Mouse (Mus musculus) thymus, postnatal 25 days (tissue): ENCODE results near the gene Hba-x.
"Not testable (repeated sequence)": the region's sequence is repeated elsewhere in the genome, so short reads cannot be mapped to it uniquely, and the experiment has no call there.

Experiments
- DNase-seq: peaks from one replicate; pipeline ENCODE4 v3.0.0; 2022

The Hba-x gene

DNA sequence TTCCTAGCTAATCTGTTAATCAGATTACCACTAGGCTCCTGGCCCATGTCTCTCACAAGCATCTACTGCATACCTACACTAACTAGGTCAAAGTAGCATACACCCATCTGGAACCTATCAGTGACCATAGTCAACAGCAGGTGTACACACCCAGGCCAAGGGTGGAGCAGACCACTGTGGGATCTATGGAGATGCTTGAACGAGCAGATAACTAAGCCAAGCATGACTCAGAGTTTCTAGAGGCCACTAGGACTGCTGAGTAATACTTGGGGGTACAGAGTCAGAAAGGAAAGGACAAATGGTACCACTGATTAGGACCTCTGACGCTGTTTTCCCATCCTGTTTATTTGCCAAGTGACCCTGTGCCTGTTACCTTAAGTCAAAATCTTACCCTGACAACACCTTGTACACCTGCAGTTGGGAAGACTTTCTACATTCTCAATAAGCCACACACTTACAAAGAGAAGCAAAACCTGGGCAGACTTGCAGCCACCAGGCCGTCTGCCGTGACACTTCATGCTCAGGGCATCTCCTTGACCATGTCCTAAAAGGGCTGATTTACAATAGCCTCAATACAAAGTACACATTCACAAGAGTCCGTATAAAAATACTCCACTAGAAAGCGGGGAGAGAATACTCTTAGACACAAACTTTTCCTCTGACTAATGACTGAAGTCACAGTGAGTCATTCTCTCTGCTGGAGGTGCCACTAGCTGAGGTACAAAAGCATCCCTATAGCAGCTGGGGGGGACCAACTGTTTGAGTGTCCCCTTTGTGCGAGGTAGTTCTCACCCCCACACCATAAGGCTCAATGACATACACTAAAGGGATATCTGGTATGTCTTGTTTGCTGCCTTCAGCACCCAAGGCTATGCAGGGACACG lies 25.1 kb upstream of the Hba-x start:
- no peak for DNase-seq

DNA sequence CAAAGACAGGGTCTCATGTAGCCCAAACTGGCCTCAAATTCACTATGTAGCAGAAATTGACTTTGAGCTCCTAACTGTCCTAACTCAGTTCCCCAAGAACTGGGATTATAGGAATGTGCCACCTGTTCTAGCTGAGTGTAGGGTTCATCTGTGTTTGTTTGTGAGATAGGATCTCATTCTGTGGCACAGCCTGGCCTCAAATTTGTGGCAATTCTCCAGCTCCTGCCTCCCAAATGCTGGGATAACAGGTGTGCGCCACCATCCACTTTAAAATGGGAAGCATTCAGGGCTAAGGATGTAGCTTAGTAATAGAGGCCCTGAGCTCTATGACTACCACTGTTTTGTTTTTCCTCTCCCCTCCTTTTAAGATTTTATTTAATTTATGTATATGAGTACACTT lies 23.1 kb upstream of the Hba-x start:
- DNase-seq, result no peak

DNA sequence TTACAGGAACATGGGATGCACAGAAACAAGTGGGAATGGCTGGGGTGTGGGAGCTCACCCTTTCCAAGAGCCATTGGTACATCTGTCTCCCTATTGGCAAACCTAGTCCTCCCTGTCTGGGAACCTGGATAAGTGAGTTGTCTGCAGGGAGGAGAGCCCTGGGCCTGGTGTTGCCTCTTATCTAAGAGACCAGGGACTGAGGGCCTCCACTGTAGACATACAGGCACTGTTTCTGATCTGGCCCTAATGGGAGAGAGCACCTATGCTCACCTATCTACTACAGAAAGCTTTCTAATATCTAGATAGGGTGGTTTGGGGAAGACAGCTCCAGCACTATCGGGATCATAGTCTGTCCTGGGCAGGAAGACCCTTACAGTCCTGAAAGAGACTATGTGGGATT lies 20.1 kb upstream of the Hba-x start:
- DNase-seq, result no peak

DNA sequence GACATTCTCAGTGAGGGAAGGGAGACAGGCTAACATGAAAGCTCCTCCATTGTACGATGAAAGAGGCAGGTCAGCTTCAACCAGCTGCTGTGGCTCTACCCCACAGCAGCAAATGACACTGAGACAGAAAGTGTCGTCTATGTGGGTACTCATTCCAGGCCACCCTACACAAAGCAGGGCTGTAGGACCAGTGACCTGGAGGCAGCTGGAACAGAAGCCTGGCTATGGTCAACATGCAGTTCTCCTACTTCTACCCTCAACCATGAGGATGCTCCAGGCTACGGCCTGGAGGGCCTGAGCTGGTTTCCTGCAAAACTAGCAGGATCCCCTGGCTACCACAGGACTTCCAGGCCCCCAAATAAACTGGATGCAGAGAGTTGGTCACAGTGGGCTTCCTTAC lies 19.6 kb upstream of the Hba-x start:
- DNase-seq, result no peak

- no peak for DNase-seq
Measured at GRCm38 (mm10) chr11:32262674-32263415, 13.4 kb upstream of the Hba-x start.

- no peak for DNase-seq
Measured at GRCm38 (mm10) chr11:32265117-32265738, 11.0 kb upstream of the Hba-x start.

GRCm38 (mm10) chr11:32266194-32266593 lies 10.0 kb upstream of the Hba-x start:
- DNase-seq, result no peak

GRCm38 (mm10) chr11:32266776-32267175 lies 9.4 kb upstream of the Hba-x start:
- no peak for DNase-seq

GRCm38 (mm10) chr11:32267188-32267884 lies 8.9 kb upstream of the Hba-x start, which contains the start of gene Nprl3:
Gene Nprl3 (minus strand): TSS chr11:32267707.
- DNase-seq, result peak; percentile 96

DNA sequence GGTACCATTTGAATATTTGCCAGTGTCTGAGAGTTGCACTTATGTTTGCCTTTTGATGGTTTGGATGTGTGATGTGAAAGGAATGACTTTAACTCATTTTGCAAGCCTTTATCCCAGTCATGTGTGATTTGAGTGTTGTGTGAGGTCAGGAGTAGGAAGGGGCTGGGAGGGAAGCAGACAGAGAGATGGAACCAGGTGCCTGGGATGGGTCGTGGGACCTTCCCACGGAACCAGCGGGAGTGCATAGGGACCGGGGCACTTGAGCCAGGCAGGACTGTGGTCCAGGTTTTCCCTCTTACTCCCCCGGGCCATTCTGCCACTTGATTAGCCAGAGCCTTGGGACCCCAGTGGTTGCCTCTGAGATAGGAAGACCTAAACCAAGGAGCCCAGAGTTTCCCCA lies 8.2 kb upstream of the Hba-x start:
- peak; percentile 8 for DNase-seq

DNA sequence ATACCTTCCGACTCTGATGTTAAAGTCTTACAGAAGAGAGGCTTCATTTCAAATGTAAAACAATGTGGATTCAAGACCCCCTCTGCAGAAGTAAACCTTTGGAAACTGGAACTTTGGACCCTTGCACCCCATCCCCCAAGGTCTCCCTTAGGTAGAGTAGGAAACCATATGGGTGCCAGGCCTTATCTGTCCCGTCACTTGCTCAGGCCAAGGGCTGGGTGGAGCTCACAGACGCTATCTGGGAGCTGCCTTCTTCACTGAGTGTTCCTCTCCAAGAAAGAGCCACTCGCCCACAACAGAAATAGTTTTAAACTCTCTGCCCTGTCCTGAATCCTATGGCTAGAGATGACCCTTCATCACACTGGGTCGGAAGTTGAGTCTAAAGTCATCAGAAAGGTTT lies 7.2 kb upstream of the Hba-x start:
- no peak for DNase-seq

DNA sequence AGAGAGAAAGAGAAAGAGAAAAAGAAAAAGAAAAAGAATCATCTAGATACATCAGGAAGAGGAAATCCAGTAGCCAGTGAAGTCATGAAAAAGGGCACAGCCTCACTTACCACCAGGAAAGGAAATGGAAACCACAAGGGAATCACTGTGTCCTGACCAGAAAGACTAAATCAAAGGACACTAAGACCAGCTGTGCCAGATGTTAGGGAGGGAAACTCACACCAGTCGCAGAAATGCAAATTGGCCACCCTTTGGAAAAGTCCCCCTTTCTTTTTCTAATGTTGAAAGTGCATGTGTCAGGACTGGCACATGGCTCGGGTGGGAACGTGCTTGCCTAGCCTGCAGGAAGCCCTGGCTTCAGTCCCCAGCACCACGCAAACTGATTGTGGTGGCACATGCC lies 5.0 kb upstream of the Hba-x start:
- no peak for DNase-seq

DNA sequence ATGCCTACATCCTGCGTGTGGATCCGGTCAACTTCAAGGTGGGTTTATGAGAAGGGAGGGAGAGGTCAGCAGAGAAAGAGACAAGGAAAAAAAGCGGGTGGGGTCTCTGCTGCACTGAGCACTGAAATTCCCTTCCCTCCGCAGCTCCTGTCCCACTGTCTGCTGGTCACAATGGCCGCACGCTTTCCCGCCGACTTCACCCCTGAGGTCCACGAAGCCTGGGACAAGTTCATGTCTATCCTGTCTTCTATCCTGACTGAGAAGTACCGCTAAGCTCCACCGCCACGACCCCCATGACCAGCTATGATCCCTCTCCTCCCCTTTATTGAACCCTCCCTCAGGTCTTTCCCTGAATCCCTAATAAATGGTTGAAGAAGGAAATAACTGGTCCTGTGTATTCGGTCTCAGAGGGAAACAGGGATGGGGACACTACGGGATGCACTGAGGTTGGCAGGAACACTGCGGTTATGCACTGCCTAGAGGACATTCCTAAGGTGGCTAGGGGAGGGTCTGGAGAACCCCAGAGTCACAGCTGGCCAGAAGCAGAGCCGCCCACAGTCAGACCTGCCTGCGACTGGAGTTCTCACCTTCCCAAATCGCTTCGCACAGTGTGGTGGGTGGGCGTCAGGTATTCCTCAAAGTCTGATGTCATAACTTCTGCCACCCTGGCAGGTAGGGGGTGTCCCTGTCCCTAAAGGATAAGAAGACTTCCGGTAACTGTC lies 1.7 kb downstream of the Hba-x start:
- no peak for DNase-seq

- no peak for DNase-seq
Measured at GRCm38 (mm10) chr11:32278458-32278957, 2.3 kb downstream of the Hba-x start.

DNA sequence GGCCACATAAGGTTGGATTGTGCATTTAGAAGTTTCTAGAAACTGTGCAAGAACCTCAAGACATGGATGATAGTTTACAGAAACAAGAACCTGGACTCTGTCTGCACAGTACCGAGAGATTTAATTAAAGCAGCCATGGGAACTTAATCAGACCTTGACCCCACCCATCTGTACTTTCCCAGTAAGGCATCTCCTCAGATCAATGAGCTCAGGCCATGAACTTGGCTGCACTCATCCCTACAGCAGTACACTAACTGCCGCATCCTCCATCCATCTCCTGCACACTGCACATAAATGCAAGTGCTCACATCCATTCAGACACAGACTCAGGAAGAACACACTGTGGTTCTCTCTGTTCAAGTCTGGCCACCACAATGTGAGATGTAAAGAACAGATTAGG lies 4.4 kb downstream of the Hba-x start:
- no peak for DNase-seq

GRCm38 (mm10) chr11:32281416-32282144 lies 5.4 kb downstream of the Hba-x start:
- no peak for DNase-seq

- not testable (repeated sequence) for DNase-seq
Measured at GRCm38 (mm10) chr11:32283091-32283777, 7.0 kb downstream of the Hba-x start, which contains the start of gene Hba-a1. Gene Hba-a1 (plus strand): TSS chr11:32283511.

GRCm38 (mm10) chr11:32284582-32284981 lies 8.4 kb downstream of the Hba-x start:
- DNase-seq, result not testable (repeated sequence)

DNA sequence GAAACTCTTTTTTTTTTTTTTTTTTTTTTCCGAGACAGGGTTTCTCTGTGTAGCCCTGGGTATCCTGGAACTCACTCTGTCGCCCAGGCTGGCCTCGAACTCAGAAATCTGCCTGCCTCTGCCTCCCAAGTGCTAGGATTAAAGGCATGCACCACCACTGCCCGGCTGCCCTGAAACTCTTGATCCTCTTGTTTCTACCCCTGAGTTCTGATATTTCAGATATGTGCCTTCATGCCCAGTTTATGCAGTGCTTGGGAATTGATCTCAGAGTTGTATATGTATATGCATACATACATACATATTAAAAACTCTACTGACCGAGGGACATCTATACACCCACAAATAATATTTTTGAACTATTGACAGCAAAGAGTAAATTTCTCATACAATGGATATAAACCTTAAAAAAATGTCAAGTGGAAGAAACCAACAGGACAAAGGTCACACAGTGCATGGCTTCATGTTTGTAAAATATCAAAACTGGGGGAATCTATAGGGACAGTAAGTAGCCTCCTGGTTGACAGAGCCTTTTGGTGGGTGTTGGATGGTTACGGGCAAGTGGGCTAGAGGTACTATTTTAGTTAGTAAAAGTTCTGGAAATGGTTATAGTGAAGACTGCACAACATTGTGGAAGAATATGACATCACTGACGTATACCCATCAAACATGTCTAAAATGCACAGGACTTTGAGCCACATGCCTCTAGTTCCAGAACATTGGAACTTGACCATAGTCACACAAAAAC lies 9.0 kb downstream of the Hba-x start:
- no peak for DNase-seq

DNA sequence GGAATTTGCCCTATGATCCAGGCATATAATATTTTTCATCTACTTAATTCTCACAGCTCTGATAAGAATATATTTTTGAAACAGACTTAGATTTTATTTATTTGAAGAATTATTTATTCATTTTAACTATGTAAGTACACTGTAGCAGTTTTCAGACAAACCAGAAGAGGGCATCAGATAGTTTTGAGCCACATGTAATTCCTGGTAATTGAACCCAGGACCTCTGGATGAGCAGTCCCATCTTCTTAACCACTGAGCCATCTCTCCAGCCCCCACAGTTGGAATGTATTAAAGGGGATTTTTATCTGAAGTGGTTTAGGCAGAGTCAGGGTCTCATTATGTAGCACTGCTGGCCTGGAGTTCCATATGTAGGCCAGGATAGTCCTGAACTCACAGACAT lies 9.7 kb downstream of the Hba-x start:
- not testable (repeated sequence) for DNase-seq
